Mouse (Mus musculus) neural tube, embryonic 10.5 days (tissue): ENCODE measurements at regions not wholly inside any gene's neighbourhood (a gene's known extent, or its start where the extent isn't known, plus 50 kb on each side); places are given as distances from the start of the nearest gene placed in this dataset.

Experiments used
- DNase-seq: peaks from one replicate; pipeline ENCODE4 v3.0.0-alpha.2; 2017; ENCODE audit warnings: low spot score; ENCODE audit errors: extremely low spot score

- no peak for DNase-seq
Measured at GRCm38 (mm10) chr12:68554943-68555627, 603.9 kb downstream of the Rps29 start.

GRCm38 (mm10) chr12:68554292-68554691 lies 604.7 kb downstream of the Rps29 start:
- DNase-seq = no peak

- DNase-seq = no peak
Measured at GRCm38 (mm10) chr12:68541811-68542210, 617.2 kb downstream of the Rps29 start.

GRCm38 (mm10) chr12:68500794-68501193 lies 658.2 kb downstream of the Rps29 start:
- peak; percentile 52 for DNase-seq

- DNase-seq = peak; percentile 21
Measured at GRCm38 (mm10) chr12:68463032-68463431, 696.0 kb downstream of the Rps29 start.

- no peak for DNase-seq
Measured at GRCm38 (mm10) chr12:68458196-68458595, 700.8 kb downstream of the Rps29 start.

GRCm38 (mm10) chr12:68426601-68427000 lies 732.4 kb downstream of the Rps29 start:
- no peak for DNase-seq

- DNase-seq = no peak
Measured at GRCm38 (mm10) chr12:68425006-68425405, 734.0 kb downstream of the Rps29 start.
